Mouse (Mus musculus) testis, adult 2 months (tissue): ENCODE results near the gene Ncapd2.

Experiments
- CTCF ChIP-seq: fragments of 200-500 bp; IDR thresholded peaks from 2 replicates; pipeline ENCODE4 v1.5.1; 2012; ENCODE audit warnings: low read depth, mild to moderate bottlenecking, inconsistent platforms, low read length, moderate library complexity; ENCODE audit not compliant: control insufficient read depth, insufficient read depth, insufficient replicate concordance
- POLR2A ChIP-seq: fragments of 200-500 bp; IDR thresholded peaks from 2 replicates; pipeline ENCODE4 v1.6.1; 2012; ENCODE audit warnings: low read depth, mild to moderate bottlenecking, inconsistent platforms, low read length, moderate library complexity; ENCODE audit not compliant: control insufficient read depth

GRCm38 (mm10) chr6:125196301-125196700, 4.8 kb upstream of the Ncapd2 start:
- TF ChIP-seq CTCF (no peak), POLR2A (no peak)
